Mouse (Mus musculus) spleen, postnatal 4 days (tissue): ENCODE results near the gene Mageb16.

Experiments used
- DNase-seq, 2 experiments: peaks; one replicate each; pipeline ENCODE4 v3.0.0; 2022; ENCODE audit warnings: low spot score in 2 of 2

The Mageb16 gene

DNA sequence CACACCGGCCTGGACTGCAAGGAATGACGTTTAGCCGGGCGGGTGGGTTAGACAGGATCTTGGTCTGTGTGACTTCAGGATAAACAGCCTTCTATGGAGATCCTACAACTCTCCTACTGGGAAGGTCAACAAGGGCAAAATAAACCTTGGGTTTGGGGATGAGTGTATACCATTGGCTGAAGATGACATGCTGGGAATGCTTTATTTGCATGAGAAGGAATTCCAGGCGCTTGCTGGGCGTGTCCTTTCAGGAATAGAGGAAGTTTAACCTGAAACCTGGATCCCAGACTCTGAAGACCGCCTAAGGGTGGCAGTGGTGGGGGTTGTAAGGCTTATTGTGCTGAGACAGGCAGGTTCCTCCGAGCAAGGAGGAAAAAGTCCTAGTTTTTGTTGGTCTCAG lies at the start of gene Mageb16:
Gene Mageb16 (minus strand): TSS at position 25 of the 400 bp plus-strand sequence.
- no peak for DNase-seq

DNA sequence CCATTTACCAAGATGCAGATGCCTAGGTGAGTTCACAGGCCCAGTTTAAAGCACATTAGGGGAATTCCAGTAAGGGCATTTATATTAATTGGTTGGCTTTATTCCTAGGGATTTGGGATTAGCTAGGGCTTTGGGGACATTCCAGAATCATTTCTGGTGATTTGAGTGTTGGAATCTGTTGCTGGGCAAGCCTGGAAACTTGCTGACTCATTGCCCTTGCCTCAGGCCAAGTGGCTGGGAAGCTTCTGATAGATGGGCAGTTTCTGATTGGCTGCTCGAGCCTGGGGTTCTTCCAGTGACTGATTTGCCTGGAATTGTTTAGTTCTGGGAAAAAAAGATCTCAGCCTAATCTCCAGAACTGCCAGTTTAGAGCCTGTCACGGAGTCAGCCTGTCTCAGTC lies 20.1 kb downstream of the Mageb16 start:
- DNase-seq: no peak

GRCm38 (mm10) chrX:79635396-79635795 lies 35.8 kb downstream of the Mageb16 start:
- DNase-seq: no peak

GRCm38 (mm10) chrX:79606462-79606861 lies 64.8 kb downstream of the Mageb16 start:
- no peak for DNase-seq
